Mouse (Mus musculus) heart, embryonic 13.5 days (tissue): ENCODE measurements at regions not wholly inside any gene's neighbourhood (a gene's known extent, or its start where the extent isn't known, plus 50 kb on each side); places are given as distances from the start of the nearest gene placed in this dataset.
A peak's percentile ranks its signal among the peaks of the same experiment; 100 is the strongest.

Experiments
- ATAC-seq: fragments of 200-750 bp; cut with Nextera tagmentation; 2 replicates; pipeline ENCODE4 v1.8.0; 2017; ENCODE audit warnings: moderate TSS enrichment; ENCODE audit not compliant: insufficient number of reproducible peaks, low FRiP score, low TSS enrichment; ENCODE audit errors: extremely low read depth
- H3K27ac ChIP-seq: fragments of 300-500 bp; sonication (generic); replicated peaks from 2 replicates; pipeline ENCODE4 v1.5.1; 2015; ENCODE audit warnings: moderate library complexity, mild to moderate bottlenecking, inconsistent platforms
- H3K27me3 ChIP-seq: fragments of 300-500 bp; sonication (generic); replicated peaks from 2 replicates; pipeline ENCODE4 v1.6.1; 2015; ENCODE audit warnings: mild to moderate bottlenecking, inconsistent platforms
- H3K36me3 ChIP-seq: fragments of 300-500 bp; sonication (generic); 2 replicates; pipeline ENCODE4 v1.6.1; 2015; ENCODE audit warnings: mild to moderate bottlenecking, inconsistent platforms
- H3K4me1 ChIP-seq: fragments of 300-500 bp; sonication (generic); 2 replicates; pipeline ENCODE4 v1.6.1; 2015; ENCODE audit warnings: inconsistent platforms
- H3K4me2 ChIP-seq: fragments of 300-500 bp; sonication (generic); 2 replicates; pipeline ENCODE4 v1.6.1; 2015; ENCODE audit warnings: inconsistent platforms, mild to moderate bottlenecking, moderate library complexity
- H3K4me3 ChIP-seq: fragments of 300-500 bp; sonication (generic); 2 replicates; pipeline ENCODE4 v1.5.1; 2015; ENCODE audit warnings: moderate library complexity, mild to moderate bottlenecking, inconsistent platforms
- H3K9ac ChIP-seq: fragments of 300-500 bp; sonication (generic); 2 replicates; pipeline ENCODE4 v1.6.1; 2015; ENCODE audit warnings: inconsistent platforms, mild to moderate bottlenecking, moderate library complexity
- H3K9me3 ChIP-seq: fragments of 300-500 bp; sonication (generic); 2 replicates; pipeline ENCODE4 v1.6.1; 2016; ENCODE audit warnings: inconsistent platforms
- whole genome bisulfite sequencing: fragments of 180-500 bp; shearing (Covaris S2); methylation state at CpG from one replicate; pipeline ENCODE4 v1.1.7; 2015; ENCODE audit warnings: mixed read lengths; 5-methylcytosine and 5-hydroxymethylcytosine counted together

DNA sequence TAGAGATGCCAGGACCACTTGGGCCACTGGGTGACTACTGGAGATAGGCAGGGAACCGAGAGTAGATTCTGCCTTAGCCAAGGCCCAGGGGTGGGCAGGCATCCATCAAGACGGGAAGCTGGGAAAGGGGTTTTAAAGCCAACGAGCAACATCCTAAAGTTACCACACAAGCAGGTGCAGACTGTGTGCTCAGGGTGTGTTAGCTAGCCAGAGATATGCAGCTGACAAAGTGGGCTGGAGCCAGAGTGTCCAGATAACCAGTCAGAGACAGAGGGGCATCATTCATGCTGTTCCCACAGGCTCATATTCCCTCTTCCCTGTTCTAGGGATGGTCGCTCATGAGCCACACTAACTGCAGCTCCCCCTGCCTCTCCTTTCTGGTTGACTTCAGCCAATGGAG, 104.2 kb downstream of the Vegfa start:
- H3K27me3 ChIP-seq = no peaks in the 10 kb centered on the region
- no peaks in the 10 kb centered on the region for H3K36me3 ChIP-seq
- H3K4me1 ChIP-seq = peaks cover 12% of the 10 kb centered on the region
- no peak overlapping the region for H3K9ac ChIP-seq
- H3K4me2 ChIP-seq = no peak overlapping the region
- ATAC-seq = no peak
- H3K9me3 ChIP-seq = no peaks in the 10 kb centered on the region
- H3K4me3 ChIP-seq = no peak overlapping the region
- WGBS = 72% methylated on average over 4 of the region's 4 CpGs
- H3K27ac ChIP-seq = no peak overlapping the region

DNA sequence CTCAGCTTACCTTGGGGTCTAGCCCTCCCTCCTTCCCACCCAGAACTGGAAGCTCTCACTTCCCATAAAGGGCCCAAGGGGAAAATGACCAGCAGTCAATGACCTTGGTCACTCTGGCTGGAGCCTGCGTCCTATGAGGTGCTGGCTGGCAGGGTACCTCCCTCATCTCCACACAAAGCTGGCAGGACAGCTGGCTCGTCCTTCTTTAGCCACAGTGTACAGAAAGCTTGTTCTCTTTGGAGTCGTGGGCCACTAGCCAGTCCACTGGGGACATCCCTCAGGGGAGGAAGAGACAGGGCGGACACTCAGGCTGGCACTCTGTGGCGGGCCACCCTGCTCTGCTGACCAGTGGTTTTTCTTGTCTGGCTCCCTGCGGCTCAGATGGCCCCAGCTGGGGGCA, 106.3 kb downstream of the Vegfa start:
- Histone ChIP-seq H3K9ac (no peak overlapping the region), H3K4me2 (no peak overlapping the region), H3K27me3 (no peaks in the 10 kb centered on the region), H3K27ac (no peak overlapping the region), H3K4me3 (no peak overlapping the region), H3K36me3 (no peaks in the 10 kb centered on the region), H3K9me3 (no peaks in the 10 kb centered on the region), H3K4me1 (peaks cover 9% of the 10 kb centered on the region; the same call in 1 of the 2 replicates)
- no peak for ATAC-seq
- 70% methylated on average over 6 of the region's 6 CpGs for WGBS

DNA sequence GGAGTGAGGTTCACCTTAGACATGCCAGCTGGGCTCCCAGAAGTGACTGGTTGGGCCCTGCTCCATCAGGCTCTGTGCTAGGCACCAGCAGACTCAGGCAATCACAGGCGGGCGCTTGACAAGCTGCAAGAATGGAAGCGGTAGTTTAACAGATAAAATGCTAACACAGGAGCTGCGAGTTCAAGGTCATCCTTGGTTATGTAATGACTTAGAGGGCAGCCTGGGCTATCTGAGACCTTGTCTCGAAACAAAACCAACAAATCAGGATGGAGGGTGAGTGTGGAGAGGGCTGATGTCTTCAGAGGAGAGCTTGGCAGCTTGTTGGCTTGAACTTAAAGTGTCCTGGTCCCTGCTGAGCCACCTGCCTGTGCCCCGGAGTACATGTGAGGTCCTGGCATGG, 107.6 kb downstream of the Vegfa start:
- no peak for ATAC-seq
- Histone ChIP-seq H3K9ac (no peak overlapping the region), H3K4me1 (peaks cover 18% of the 10 kb centered on the region), H3K4me2 (no peak overlapping the region), H3K27me3 (no peaks in the 10 kb centered on the region), H3K36me3 (no peaks in the 10 kb centered on the region), H3K4me3 (no peak overlapping the region), H3K9me3 (no peaks in the 10 kb centered on the region), H3K27ac (no peak overlapping the region)
- WGBS = 81% methylated on average over 6 of the region's 6 CpGs

DNA sequence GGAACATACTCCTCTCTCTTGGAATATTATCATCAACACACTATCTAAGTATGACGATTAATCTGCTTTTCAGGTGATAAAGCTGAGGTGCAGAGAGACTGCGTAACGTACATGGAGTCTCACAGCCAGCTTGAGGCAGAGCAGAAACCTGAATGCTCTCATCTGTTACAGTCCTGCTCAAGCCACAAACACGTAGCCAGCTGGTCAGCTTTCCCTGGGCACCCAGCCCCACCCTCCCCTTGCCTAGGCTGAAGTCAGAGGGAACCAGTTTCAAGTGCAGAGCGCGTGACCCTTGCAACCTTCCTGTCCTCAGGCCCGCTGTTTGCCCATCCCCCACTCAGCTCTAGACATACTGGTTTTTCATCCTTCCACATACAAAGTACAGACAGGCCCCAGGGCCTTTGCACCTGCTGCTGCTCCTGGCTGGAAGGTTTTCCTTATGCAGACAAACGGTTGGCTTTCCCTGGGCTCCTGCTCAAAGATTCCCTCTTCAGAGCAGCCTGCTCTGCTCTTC, 108.9 kb downstream of the Vegfa start:
- Histone ChIP-seq H3K27me3 (no peaks in the 10 kb centered on the region), H3K36me3 (no peaks in the 10 kb centered on the region), H3K4me3 (no peak overlapping the region), H3K9ac (no peak overlapping the region), H3K4me1 (peaks cover 25% of the 10 kb centered on the region), H3K9me3 (no peaks in the 10 kb centered on the region), H3K27ac (no peak overlapping the region), H3K4me2 (no peak overlapping the region)
- ATAC-seq = no peak
- WGBS = 59% methylated on average over 8 of the region's 8 CpGs

DNA sequence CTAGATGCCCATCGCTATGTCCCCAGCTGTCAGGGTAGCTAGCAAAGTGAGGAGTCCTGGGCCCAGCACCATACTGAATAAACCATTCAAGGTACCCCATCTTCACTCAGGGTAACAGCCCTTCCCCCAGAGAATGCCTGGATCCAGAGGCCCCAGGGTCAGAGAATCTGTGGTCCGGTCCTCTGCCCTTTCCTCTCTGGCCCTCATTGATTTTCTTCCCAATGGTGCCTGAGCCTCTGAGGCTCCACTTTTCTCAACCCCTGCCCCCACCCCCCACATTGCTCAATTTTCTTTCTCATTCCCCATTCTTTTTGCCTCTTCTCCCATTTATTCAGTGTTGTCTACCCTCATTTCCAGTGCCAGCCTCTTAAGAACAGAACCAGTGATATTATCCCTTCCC, 114.5 kb downstream of the Vegfa start:
- Histone ChIP-seq H3K9ac (no peak overlapping the region), H3K27me3 (no peaks in the 10 kb centered on the region), H3K4me3 (no peak overlapping the region), H3K4me2 (no peak overlapping the region), H3K36me3 (no peaks in the 10 kb centered on the region), H3K9me3 (no peaks in the 10 kb centered on the region), H3K27ac (no peak overlapping the region), H3K4me1 (peaks cover 54% of the 10 kb centered on the region)
- no peak for ATAC-seq
- 87% methylated on average over 2 of the region's 2 CpGs for WGBS

DNA sequence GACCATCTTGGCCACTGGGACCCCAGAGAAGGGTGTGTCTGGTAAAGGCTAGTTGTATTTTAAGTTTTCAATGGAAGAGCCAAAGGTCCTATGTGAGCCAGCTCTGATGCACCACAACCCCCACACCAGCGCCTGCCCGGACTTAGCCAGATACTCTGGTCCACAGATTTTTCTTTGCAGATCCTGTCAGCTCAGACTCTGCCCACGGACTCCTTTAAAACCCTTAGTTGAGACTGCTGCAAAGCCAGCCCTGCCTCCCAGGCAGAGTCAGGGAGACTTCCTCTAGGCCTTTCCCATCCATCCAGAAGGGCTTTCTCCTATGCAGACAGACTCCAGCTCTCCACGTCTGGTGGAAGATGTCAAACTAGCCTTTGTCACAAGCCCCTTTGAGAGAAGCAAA, 115.2 kb downstream of the Vegfa start:
- H3K9ac ChIP-seq = peak overlapping the region; percentile 52; the same call in 1 of the 2 replicates
- WGBS = 50% methylated on average over 4 of the region's 4 CpGs
- no peak for ATAC-seq
- no peak overlapping the region for H3K4me3 ChIP-seq
- H3K36me3 ChIP-seq = no peaks in the 10 kb centered on the region
- peak overlapping the region; percentile 21 for H3K27ac ChIP-seq
- no peaks in the 10 kb centered on the region for H3K27me3 ChIP-seq
- peaks cover 51% of the 10 kb centered on the region for H3K4me1 ChIP-seq
- H3K9me3 ChIP-seq = 0 out of 2 replicates have a peak, but pooled peaks cover 5% of the 10 kb centered on the region
- no peak overlapping the region for H3K4me2 ChIP-seq

DNA sequence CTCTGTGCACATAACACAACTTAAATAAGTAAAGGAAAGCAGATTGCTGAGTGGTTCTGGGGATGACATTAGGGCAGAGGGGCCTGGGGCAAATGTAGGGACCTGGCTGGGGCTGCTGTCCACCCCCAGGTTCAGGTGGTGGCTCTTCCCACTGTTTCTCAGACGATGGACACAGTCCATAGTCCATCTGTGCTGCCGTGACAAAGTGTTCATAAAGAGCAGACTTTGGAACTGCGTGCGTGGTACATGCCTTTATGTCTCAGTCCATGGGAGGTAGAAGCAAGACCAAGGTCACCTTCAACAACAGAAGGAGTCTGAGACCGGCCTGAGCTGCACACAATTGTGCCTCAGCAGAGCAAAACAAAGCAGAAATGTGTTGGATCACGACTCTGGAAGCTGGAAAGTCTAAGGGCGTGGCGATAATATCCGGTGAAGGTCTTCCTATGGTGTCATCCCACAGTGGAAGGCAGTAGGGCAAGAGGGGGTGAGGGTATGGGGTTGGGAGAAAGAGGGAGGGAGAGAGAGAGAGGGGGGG, 117.4 kb downstream of the Vegfa start:
- 73% methylated on average over 9 of the region's 9 CpGs for WGBS
- Histone ChIP-seq H3K27me3 (no peaks in the 10 kb centered on the region), H3K4me2 (no peak overlapping the region), H3K9me3 (0 out of 2 replicates have a peak, but pooled peaks cover 5% of the 10 kb centered on the region), H3K9ac (no peak overlapping the region), H3K36me3 (no peaks in the 10 kb centered on the region), H3K4me1 (peaks cover 44% of the 10 kb centered on the region), H3K27ac (no peak overlapping the region), H3K4me3 (no peak overlapping the region)
- ATAC-seq = no peak

DNA sequence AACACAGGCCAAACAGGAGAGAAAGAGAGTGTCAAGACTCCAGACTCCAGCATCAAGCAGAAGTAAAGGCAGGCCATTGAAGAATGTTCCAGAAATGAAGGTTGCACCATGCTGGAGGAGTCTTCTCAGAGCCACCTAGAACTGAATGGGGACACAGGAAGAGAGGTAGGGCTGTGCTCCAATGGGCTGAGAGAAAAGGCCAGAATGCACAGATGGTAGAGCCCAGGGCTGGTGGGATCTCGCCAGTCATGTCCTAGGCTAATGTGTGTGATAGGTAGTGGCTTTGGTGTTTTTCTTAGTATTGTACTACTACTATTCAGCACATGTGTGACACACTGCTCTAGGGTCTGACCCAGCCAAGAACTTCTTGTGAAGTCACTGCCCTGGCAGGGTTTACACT, 117.9 kb downstream of the Vegfa start:
- no peak for ATAC-seq
- H3K4me3 ChIP-seq = no peak overlapping the region
- no peak overlapping the region for H3K9ac ChIP-seq
- H3K4me1 ChIP-seq = peaks cover 38% of the 10 kb centered on the region
- H3K27me3 ChIP-seq = no peaks in the 10 kb centered on the region
- no peak overlapping the region for H3K4me2 ChIP-seq
- H3K9me3 ChIP-seq = 0 out of 2 replicates have a peak, but pooled peaks cover 5% of the 10 kb centered on the region
- H3K36me3 ChIP-seq = no peaks in the 10 kb centered on the region
- 97% methylated on average over 1 of the region's 1 CpGs for WGBS
- H3K27ac ChIP-seq = no peak overlapping the region

DNA sequence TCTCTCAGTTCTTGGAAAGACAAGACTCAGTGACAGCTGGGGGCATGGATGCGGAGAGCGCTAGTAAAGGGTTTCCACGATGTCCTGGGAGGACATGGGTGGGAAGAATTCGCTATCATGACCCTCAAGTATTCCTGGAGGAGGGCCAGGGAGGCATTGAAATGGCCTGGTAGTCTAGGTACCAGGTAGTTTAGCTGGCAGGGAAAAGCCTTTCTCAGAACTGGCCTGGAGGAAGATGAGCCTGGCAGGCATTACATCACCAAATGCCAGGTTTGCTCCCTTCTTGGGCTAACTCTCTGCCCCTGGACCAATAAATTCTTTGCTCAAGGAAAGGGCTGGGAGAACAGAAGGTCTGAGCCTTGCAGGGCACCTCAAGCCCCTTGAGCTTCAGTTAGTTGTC, 118.5 kb downstream of the Vegfa start:
- no peaks in the 10 kb centered on the region for H3K27me3 ChIP-seq
- H3K4me1 ChIP-seq = peaks cover 33% of the 10 kb centered on the region
- WGBS = 80% methylated on average over 4 of the region's 4 CpGs
- H3K9me3 ChIP-seq = 0 out of 2 replicates have a peak, but pooled peaks cover 5% of the 10 kb centered on the region
- no peak for ATAC-seq
- no peak overlapping the region for H3K4me3 ChIP-seq
- no peak overlapping the region for H3K27ac ChIP-seq
- no peak overlapping the region for H3K4me2 ChIP-seq
- H3K36me3 ChIP-seq = no peaks in the 10 kb centered on the region
- no peak overlapping the region for H3K9ac ChIP-seq

DNA sequence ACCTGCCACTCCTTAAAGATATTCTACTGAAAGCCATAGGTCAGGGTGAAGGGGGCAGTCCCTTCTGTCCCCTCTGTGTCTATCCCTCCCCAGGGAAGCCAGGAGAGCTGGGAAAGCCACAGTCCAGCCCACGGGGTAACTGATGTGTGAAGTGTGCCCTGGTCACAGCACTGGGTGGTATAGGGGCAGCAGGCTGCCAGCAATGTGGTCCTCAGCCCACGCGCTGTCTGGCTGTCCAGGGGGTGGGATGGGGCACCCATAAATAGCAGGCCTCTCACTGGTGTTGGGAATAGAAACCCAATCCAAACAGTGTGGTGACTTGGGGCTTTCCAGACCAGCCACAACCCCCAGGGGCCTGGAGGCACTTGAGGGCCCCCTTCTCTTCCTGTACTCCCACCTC, 120.0 kb downstream of the Vegfa start:
- no peak overlapping the region for H3K27ac ChIP-seq
- no peak overlapping the region for H3K9ac ChIP-seq
- peaks cover 21% of the 10 kb centered on the region for H3K4me1 ChIP-seq
- H3K9me3 ChIP-seq = 0 out of 2 replicates have a peak, but pooled peaks cover 5% of the 10 kb centered on the region
- H3K4me3 ChIP-seq = no peak overlapping the region
- no peaks in the 10 kb centered on the region for H3K36me3 ChIP-seq
- no peak for ATAC-seq
- no peaks in the 10 kb centered on the region for H3K27me3 ChIP-seq
- H3K4me2 ChIP-seq = no peak overlapping the region
- 93% methylated on average over 3 of the region's 3 CpGs for WGBS

DNA sequence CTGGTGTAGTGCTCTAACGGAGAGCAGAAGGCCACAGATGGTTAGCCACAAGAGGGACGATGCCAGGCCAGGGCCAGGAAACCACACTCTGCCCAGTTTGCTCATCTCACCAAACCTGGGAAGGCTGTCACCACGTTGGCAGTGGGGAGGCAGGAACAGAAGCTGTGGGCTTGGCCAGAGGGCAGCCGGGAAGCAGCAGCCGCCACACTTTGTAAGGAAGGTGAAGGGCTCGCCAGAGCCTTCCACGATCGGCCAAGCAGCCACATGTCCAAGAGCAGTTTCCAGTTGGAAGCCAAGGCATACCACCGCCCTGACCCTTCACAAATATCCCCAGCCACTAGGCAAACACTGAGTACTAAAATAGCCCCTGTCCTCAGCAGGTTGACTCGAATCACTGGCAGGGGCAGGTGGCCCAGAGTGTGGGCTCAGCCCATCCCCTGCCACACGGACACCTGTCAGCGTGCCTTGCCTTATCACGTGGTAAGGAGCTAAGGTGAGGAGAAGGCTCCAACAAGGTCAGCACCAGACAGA, 120.9 kb downstream of the Vegfa start:
- Histone ChIP-seq H3K4me3 (no peak overlapping the region), H3K9ac (no peak overlapping the region), H3K36me3 (no peaks in the 10 kb centered on the region), H3K4me1 (peaks cover 13% of the 10 kb centered on the region), H3K27ac (no peak overlapping the region), H3K27me3 (no peaks in the 10 kb centered on the region), H3K4me2 (no peak overlapping the region), H3K9me3 (0 out of 2 replicates have a peak, but pooled peaks cover 5% of the 10 kb centered on the region)
- WGBS = 66% methylated on average over 13 of the region's 13 CpGs
- no peak for ATAC-seq

DNA sequence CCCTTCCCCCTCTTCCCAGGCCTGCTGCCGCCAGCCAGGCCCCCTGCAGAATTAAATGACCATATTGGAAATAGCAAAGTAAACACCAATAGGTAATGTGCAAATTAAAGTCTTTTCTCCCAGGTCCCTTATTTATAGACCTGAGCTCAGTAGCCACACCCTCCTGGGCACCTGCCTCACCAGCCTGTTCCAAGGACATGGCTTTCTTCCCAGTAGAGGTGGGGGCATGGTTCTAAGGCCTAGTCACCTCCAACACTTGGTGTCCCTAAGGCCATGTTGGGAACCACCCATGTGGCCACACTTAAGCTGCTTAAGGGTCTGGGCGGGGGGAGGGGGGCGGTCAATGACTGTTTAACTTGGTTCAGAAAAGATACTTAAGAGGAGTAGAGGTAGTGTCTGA, 121.9 kb downstream of the Vegfa start:
- Histone ChIP-seq H3K36me3 (no peaks in the 10 kb centered on the region), H3K4me2 (no peak overlapping the region), H3K27ac (no peak overlapping the region), H3K9me3 (0 out of 2 replicates have a peak, but pooled peaks cover 5% of the 10 kb centered on the region), H3K9ac (no peak overlapping the region), H3K4me3 (no peak overlapping the region), H3K27me3 (no peaks in the 10 kb centered on the region), H3K4me1 (peaks cover 12% of the 10 kb centered on the region)
- 90% methylated on average over 3 of the region's 3 CpGs for WGBS
- ATAC-seq = no peak
